Mouse (Mus musculus) testis, adult 2 months (tissue): ENCODE data around the gene Sptbn1. TPM values are rescaled to one million over a fixed set of nuclear protein-coding genes. Genes with fewer than 3 reads are reported as not detected.
A peak's percentile ranks its signal among the peaks of the same experiment; 100 is the strongest.

ENCODE experiments used
- H3K27ac ChIP-seq: fragments of 200-500 bp; 2 replicates; pipeline ENCODE4 v1.5.1; 2012; ENCODE audit warnings: low read depth, low read length; ENCODE audit not compliant: control insufficient read depth, insufficient read depth
- H3K27me3 ChIP-seq: fragments of 200-500 bp; 2 replicates; pipeline ENCODE4 v1.6.1; 2012; ENCODE audit warnings: mild to moderate bottlenecking, low read length, moderate library complexity; ENCODE audit not compliant: control insufficient read depth, insufficient read depth
- H3K36me3 ChIP-seq: fragments of 200-500 bp; 2 replicates; pipeline ENCODE4 v1.6.1; 2012; ENCODE audit warnings: mild to moderate bottlenecking, low read length; ENCODE audit not compliant: control insufficient read depth, insufficient read depth
- H3K4me1 ChIP-seq: fragments of 200-500 bp; 2 replicates; pipeline ENCODE4 v1.6.1; 2012; ENCODE audit warnings: low read length; ENCODE audit not compliant: control insufficient read depth, insufficient read depth
- H3K4me3 ChIP-seq: fragments of 200-500 bp; 2 replicates; pipeline ENCODE4 v1.5.1; 2012; ENCODE audit warnings: low read depth, mild to moderate bottlenecking, low read length, moderate library complexity, mixed read lengths; ENCODE audit not compliant: control insufficient read depth
- CTCF ChIP-seq: fragments of 200-500 bp; IDR thresholded peaks from 2 replicates; pipeline ENCODE4 v1.5.1; 2012; ENCODE audit warnings: low read depth, mild to moderate bottlenecking, inconsistent platforms, low read length, moderate library complexity; ENCODE audit not compliant: control insufficient read depth, insufficient read depth, insufficient replicate concordance
- POLR2A ChIP-seq: fragments of 200-500 bp; IDR thresholded peaks from 2 replicates; pipeline ENCODE4 v1.6.1; 2012; ENCODE audit warnings: low read depth, mild to moderate bottlenecking, inconsistent platforms, low read length, moderate library complexity; ENCODE audit not compliant: control insufficient read depth
- polyA plus RNA-seq: library from polyadenylated mRNA; depleted of rRNA; stranded (reverse); fragments of >200 nt; gene quantifications from 2 replicates; pipeline ENCODE4 v1.2.3, GENCODE M21; 2012

Gene Sptbn1
- polyA plus RNA-seq, 1 experiment: 21.8 TPM

GRCm38 (mm10) chr11:30196368-30197070 is 71.5 kb downstream of the Sptbn1 start:
- peak overlapping the region; percentile 73 for H3K4me3 ChIP-seq
- no peaks in the 10 kb centered on the region for H3K27me3 ChIP-seq
- H3K4me1 ChIP-seq: peaks cover 12% of the 10 kb centered on the region
- TF ChIP-seq POLR2A (no peak), CTCF (no peak)
- H3K36me3 ChIP-seq: no peaks in the 10 kb centered on the region
- H3K27ac ChIP-seq: no peak overlapping the region

- no peaks in the 10 kb centered on the region for H3K27me3 ChIP-seq
- no peaks in the 10 kb centered on the region for H3K36me3 ChIP-seq
- H3K27ac ChIP-seq: no peak overlapping the region
- H3K4me1 ChIP-seq: peaks cover 12% of the 10 kb centered on the region
- TF ChIP-seq CTCF (no peak), POLR2A (no peak)
- peak overlapping the region; percentile 68 for H3K4me3 ChIP-seq
These were observed 72.2 kb downstream of the Sptbn1 start for GRCm38 (mm10) chr11:30195756-30196155.

DNA sequence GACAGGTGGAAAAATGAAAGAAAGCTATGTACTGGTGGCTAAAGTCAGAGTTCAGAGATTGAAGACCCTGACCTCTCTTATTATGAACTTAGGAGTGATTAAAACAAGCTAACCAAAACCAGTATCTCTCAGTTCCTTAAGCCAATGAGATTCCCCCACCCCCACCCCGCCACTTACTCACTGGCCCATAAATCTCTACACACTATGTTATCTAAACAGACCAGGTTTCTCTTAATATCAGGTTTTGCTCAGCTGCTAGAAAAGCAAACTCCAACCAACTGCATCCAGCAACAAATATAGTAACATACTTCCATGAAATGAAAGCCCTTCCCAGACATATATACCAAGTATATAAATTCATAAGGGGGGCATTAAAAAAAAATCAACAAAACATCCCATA is 73.2 kb downstream of the Sptbn1 start:
- Histone ChIP-seq H3K27me3 (no peaks in the 10 kb centered on the region), H3K4me3 (no peak overlapping the region; the same call in 1 of the 2 replicates), H3K36me3 (no peaks in the 10 kb centered on the region), H3K4me1 (peaks cover 12% of the 10 kb centered on the region), H3K27ac (no peak overlapping the region)
- TF ChIP-seq POLR2A (no peak), CTCF (no peak)

- Histone ChIP-seq H3K27me3 (no peaks in the 10 kb centered on the region), H3K4me1 (no peaks in the 10 kb centered on the region), H3K36me3 (no peaks in the 10 kb centered on the region), H3K27ac (no peak overlapping the region), H3K4me3 (no peak overlapping the region)
- TF ChIP-seq CTCF (no peak), POLR2A (no peak)
These were observed 77.0 kb downstream of the Sptbn1 start for GRCm38 (mm10) chr11:30190959-30191358.

- H3K4me1 ChIP-seq: no peaks in the 10 kb centered on the region
- no peak overlapping the region for H3K4me3 ChIP-seq
- H3K27me3 ChIP-seq: no peaks in the 10 kb centered on the region
- no peak overlapping the region for H3K27ac ChIP-seq
- H3K36me3 ChIP-seq: no peaks in the 10 kb centered on the region
- no peak for TF ChIP-seq POLR2A
- TF ChIP-seq CTCF: no peak
These were observed 77.9 kb downstream of the Sptbn1 start for GRCm38 (mm10) chr11:30190119-30190518.

DNA sequence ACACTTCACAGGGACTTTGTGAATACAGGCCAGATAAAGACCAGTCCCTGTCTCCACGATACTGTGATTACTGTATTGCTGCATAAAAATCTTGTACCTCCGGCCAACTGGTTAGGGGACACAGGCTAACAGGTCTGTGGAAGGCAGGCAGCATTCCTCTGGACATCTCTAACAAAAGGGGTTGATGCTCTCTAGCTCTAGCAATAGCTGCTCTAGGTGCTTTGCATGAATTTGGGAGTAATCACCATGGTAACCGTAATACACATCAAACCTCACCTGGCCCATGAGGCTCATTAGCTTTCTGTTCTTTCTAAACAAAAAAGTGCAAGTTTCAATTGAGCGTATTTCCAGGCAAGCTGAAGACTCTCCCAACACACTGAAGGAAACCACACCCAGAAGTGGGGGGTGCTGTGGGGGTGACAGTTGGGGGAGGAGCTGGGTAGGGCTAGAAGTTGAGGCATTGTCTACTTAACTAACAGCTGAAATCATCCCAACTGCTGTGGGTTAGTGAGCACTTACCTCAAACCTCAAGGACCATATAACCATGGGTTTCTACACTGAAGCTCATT is 81.0 kb downstream of the Sptbn1 start:
- H3K27ac ChIP-seq: 0 out of 2 replicates have a peak overlapping the region, but pooled peaks have one; percentile 49
- H3K36me3 ChIP-seq: no peaks in the 10 kb centered on the region
- no peak overlapping the region for H3K4me3 ChIP-seq
- TF ChIP-seq CTCF (no peak), POLR2A (no peak)
- no peaks in the 10 kb centered on the region; the same call in 1 of the 2 replicates for H3K4me1 ChIP-seq
- no peaks in the 10 kb centered on the region for H3K27me3 ChIP-seq

DNA sequence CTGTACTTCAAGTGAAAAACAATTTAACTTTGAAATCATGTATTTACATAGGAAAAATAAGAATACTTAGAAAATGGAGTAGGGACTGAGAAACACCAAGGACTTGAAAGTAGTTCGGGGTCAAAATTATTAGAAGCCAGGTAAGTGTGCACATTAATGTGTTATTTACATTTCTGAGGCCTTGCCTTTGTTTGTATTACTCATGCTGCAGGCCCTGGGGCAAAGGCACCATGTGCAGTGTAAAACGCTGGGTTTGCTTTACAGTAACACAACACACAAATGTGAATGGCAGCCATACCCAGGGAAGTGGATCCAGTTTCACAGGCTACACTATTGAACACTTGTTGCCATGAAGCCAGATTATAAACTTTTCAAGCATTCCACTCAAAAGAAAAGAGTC is 83.4 kb downstream of the Sptbn1 start:
- no peaks in the 10 kb centered on the region for H3K36me3 ChIP-seq
- H3K4me3 ChIP-seq: no peak overlapping the region
- H3K27ac ChIP-seq: no peak overlapping the region
- TF ChIP-seq CTCF: no peak
- H3K27me3 ChIP-seq: no peaks in the 10 kb centered on the region
- no peaks in the 10 kb centered on the region; the same call in 1 of the 2 replicates for H3K4me1 ChIP-seq
